Mouse (Mus musculus) thymus, postnatal 14 days (tissue): ENCODE data around the gene Cdkn2aipnl.
A peak's percentile ranks its signal among the peaks of the same experiment; 100 is the strongest.

ENCODE experiments used
- DNase-seq: peaks from one replicate; pipeline ENCODE4 v3.0.0; 2021

Cdkn2aipnl gene

DNA sequence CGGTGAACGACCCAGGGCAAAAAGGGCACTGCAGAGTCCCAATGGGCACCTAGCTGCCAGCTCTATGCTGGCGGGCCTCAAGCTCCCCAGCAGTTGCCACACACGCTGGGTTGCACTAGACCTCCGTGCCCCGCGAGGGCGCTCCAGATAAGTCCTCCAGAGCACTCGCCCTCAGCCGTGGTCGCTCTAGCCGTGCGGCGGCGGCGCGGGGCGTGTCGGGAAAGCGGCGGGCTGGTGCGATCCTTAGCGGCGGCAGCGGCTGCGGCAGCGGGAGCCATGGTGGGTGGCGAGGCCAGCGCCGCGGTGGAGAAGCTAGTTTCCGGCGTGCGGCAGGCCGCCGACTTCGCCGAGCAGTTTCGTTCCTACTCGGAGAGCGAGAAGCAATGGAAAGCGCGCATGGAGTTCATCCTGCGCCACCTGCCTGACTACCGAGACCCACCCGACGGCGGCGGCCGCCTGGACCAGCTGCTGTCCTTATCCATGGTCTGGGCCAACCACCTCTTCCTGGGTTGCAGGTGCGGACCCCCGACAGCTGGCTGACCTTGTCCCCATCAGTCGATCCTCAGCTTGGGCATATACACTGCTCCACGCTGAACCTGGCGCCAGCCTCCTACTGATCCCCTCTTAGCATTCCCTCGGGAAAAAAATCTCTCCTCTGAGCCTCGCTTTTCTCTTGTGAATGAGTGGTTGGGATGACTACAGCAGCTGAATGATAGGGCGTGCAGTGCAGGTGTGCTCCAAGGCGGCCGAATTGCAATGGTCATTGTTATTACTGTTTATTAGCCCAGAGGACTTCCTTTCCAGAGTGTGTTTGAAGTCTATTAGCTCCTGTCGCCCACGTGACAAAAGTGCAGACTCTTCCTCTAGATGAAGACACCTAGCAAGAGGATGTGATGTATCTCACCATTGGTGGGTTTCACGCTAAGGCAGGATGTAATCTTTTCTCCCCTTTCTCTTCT, at the start of gene Cdkn2aipnl:
Cdkn2aipnl (plus strand) TSS at position 219 of the 959 bp plus-strand sequence.
- DNase-seq = peak; percentile 99

DNA sequence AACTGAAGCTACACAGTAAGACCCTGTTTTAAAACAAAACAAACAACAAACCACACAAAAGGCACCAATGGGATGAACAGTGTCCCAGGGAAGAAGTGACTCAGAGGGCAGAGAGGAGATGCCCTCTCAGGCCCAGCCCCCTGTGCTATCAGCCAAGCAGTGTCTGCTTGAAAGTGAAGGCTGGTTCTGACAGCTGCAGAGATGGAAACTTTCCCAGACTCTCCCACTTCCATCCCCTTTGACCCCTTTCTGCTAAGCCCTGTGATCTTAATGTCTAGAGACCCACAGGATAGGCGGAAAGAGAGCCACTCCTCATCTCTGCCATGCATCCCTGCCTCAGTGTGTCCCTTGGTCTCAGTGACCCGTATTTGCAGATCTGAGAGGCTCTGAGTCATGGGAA, 49.5 kb upstream of the Cdkn2aipnl start:
- DNase-seq = no peak

DNA sequence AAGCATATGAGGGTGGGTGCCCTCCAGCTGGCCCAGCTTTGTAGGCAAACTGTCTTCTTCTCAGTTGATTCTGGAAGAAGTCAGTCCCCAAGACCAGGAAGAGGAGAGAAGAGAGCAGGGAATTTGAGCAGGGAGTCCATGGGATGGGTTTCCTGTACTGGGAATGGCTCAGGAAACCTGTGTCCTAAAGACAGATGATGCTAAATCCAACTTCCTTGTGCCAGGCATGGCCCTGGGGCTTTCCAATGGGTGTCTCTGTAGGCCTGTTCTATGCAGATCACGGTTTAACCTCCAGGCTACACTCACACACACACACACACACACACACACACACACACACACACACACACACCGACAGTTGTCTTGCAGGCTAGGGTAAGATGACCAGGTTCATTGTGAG, 48.9 kb upstream of the Cdkn2aipnl start:
- DNase-seq = no peak

DNA sequence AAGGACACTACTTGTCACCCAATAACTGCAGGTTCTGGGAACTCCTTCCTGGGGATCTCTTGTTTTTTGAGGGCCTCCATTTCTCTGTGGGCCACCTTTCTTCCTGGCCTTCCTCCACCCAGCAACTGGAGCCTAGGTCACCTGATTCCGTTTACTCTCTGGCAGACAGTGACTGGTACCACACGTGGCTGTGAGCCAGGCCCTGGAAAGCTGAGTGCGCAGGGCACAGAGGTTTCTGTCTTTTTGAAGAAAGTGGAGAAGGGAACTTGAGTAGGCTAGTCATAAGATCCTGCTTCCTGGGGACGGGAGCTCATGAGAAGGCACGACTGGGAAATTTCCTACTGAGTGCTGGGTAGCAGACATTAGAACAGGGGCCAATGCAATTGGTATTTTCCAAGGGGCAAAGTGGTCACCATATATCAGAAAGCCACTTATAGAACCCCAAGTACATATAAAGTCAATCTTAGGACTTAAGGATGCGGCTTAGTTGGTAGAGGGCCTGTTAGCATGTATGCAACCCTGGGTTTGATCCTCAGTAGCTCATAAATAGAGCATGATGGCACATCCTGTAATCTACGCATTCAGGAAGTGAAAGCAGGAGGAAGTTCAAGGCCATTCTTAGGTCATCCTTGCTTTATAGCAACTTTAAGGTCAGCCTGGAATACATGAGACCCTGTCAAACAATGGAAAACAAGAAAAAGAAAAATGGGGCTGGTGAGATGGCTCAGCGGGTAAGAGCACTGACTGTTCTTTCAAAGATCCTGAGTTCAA, 45.9 kb upstream of the Cdkn2aipnl start:
- DNase-seq = no peak

DNA sequence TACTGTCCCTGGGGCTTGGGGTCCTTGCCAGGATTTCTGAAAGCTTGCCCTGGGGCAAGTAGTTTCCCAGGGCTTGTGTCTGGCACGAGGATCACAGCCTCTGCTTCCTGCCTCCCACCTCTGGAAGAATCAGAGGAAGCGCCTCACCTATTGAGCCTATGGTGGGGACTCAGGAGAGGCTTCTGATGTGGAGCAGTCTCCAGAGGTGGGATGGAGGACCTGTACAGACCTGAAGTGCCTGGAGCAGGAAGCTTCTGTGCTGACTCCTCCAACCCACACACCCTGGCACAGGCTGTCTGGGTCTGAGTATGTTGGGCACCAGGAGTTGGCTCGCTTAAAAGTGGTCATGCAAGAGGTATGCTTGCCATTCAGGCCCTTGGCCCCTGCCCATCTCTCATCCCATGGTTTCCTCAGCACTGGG, 45.0 kb upstream of the Cdkn2aipnl start:
- no peak for DNase-seq

DNA sequence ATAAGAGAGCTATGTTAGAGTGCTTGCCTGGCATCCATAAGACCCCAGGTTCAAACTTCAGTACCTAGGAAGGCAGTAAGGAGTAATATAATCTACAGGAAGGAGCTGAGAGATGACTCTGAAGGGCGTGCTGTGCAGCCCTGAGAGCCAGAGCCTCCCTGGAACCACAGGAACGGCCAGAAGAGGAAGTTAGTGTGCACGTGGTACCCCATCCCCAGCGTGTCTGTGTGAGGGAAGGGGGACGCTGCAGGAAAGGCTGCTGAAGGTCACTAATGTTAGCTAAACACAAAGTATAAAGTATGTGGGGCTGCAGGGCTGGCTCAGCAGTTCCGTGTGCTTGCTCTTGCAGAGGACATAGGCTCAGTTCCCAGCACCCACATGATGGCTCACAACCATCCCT, 41.9 kb upstream of the Cdkn2aipnl start:
- peak; percentile 36 for DNase-seq

DNA sequence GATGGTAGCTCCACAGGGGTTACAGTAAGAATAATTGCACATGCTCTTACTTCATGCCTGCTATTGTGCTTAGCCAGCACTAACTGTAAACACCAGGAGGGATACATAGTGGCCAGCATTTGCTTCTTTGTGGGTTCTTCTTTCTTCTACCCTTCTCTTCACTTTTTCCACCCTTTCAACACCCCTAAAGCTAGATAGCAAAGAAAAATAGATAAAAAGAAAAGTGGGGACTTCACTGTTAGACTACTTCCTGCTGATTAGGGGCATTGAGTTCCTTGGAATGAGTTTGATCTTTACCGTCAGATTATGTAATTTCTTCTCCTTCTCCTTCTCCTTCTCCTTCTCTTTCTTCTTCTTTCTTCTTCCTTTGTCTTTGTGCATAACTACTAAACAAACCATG, 41.1 kb upstream of the Cdkn2aipnl start:
- DNase-seq = no peak

DNA sequence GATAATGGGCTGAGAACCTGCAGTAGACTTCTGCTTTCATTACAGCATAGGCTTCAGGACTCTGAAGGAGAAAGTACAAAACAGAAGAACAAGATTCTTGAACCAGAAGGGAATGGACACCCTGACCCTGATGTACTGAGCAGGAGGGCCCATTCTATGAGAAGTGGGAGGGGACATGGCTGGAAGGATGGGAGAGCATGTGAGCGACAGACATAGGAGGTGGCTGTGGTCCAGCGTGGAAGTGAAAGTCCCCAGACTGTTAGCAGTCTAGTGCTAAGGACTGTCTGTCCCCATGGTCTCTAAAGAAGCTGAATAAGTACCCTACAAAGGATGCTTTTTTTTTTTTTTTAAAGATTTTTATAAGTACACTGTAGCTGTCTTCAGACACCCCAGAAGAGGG, 40.4 kb upstream of the Cdkn2aipnl start:
- DNase-seq = no peak

DNA sequence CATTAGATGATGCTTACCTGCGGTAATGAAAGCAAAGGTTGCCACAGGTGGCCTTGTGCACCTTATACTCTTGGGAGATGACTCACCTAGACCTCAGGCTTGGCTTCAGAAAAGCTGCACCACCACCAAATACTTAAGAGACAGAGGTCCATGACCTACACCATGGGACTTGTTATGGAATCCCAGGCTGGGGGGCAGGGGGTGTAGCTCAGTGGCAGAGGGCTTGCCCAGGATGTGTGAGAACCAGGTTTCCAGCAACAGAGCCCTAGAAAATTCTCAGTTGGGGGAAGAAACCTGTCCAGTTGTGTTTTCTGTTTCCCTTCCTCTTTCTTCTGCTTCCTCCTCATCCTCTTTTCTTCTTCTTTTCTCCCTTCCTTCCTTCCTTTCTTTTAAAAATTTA, 36.3 kb upstream of the Cdkn2aipnl start:
- DNase-seq = no peak

DNA sequence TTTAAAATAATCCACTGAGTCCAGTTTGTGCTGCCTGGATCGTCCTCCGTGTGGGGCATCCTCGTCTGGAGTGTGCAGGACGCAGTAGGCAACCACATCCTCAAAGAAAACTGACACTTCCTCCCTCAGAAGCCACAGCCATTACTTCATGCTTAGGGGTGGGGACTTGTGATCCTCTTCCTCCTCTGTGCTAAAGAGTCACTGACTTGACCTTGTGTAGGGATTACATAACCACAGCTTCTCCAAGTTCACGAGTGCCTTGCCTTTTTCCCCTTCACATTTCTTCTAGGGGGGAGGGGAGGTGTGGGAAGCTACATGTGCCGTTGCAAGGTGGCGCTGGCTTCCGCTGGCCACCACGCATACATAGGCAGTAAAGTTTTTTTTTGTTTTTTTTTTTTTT, 35.7 kb upstream of the Cdkn2aipnl start:
- peak; percentile 39 for DNase-seq

DNA sequence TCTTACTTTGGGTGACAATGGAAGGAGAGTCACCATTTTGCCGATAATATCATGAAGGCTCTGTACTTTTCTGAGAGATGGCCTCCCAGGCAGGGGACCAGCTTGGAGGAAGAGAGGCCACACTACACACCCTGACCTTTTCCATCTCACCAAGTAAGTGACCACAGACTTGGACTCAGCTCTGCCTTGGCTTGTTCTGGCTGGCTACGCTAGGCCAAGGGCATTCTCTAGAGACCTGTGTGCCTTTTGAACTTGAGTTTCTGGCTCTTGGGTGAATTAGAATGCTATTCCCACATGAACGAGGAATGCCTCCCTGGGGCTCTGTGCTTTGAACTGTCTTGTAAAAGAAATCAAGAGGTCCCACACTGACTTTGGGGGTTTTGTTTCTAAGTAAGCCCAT, 33.2 kb upstream of the Cdkn2aipnl start:
- no peak for DNase-seq

DNA sequence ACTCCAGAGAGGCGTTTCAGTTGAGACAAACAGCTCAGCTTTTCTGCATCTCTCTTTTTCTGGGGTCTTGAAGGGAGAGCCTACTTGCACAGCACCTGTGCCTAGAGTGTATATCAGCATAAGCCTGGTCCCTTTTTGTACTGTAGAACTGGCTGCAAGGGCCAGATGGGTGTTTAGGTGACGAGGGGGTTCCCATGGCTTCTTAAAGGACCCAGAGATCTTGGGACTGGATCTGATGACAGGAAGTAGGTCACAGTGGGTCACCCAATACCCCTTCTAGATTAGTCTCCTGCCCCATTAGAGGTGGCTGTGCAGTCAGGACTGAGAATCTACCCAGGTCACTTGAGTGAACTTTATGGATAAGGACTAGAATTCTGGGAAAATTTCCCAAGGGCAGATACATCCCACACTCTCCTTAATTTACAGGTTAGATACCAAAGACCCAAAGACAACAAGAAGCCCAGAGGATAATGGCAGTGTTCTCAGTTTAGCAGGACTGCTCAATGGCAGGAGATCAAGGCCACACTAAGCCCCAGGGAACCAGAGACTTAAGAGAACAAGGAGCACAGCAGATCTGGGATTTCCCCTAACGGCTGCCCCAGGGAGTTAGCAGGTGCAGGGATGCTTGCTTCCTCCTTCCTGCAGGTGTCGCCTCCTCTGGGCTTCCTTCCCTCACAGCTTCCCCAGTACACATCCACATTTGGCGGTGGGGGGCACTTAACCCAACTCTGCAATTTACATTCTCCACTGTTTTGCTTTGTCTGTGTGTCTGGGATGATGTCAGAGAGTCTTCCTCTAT, 31.6 kb upstream of the Cdkn2aipnl start:
- DNase-seq = peak; percentile 82

DNA sequence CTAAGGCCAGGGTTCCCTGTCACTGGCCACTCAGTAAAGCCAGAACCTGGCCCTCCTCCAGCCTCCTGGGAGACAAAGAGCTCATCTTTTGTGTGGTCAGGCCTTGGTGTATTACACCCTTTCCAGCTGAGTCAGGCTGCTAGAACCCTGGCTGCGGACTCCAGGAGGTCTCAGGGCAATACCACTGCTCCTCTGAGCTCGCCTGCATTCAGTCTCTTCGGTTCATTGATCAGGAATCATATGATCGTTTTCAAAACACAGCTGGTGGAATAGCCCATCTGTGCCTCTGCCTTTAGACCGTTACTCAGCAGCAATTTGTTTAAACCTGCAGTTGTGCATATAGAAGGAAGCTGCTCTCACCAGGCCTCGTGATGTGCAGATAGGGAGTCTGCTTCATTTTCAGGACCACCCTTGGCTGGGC, 30.1 kb upstream of the Cdkn2aipnl start:
- no peak for DNase-seq

DNA sequence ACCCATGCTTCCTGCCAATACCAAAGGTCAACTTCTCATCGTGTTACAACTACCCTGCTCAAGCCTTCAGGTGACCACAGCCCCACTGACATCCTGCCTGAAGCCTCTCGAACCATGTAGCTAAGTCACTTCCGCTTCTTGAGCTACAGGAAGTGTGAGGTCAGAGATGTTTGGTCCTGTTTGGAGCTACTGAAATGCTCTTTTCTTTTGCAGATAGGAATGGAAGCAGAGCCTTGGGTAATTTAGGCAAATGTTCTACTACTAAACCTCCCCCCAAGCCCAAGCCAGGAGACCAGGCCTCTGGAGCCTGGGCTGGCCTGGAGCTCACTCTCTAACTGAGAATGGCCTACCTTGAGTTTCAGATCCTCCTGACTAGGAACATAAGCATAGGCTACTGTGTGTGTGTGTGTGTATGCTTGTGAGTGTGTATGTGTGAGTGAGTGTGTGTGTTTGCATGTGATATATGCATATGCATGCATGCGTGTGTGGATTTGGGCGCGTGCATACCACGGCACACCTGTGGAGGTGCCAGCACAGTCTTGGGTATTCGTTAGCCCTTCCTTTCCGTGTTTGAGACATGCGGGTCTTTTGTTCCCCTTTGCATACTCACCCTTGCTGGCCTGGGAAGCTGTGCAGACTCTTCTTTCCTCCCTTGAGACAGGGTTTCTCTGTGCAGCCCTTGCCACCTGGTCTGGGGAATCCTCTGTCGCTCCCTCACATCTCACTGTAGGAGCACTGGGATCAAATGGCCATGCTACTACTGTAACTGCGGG, 28.5 kb upstream of the Cdkn2aipnl start:
- DNase-seq = peak; percentile 54

DNA sequence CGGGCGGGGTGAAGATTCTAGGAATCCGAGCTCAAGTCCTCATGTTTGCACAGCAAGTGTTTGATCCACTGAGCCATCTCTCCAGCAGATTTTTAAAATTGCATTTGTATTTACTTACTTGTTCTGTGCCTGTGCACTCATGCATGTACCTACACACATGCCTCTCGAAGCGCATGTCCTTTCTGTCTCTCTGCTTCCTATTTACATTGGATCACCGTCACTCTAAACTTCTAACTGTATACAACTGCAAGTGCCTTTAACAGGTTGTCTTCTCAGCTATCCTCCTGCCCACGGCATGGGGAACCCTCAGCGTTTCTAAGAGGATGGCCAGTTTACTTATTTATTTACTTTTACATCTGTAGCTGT, 27.9 kb upstream of the Cdkn2aipnl start:
- no peak for DNase-seq

DNA sequence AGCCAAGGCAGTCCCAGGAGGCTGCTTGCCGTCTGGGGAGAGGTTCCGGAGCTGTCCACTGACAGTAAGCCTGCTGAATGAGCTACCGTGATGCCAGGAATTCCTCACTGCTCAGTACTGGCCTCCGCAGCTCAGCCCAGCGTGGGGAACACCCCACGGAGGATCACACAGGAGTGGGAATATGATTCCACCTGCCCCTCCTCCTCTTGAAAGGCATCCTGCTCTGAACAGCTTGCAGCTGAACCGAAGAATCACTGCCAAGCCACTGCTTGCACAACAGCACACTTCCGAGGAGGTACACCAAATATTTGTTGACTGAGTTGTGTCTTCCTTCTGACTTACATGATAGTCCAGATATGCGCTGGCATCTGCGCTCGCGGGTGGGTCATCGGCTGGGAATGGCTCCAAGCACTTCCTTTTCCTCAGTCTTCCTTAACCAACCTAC, 26.9 kb upstream of the Cdkn2aipnl start:
- DNase-seq = no peak

DNA sequence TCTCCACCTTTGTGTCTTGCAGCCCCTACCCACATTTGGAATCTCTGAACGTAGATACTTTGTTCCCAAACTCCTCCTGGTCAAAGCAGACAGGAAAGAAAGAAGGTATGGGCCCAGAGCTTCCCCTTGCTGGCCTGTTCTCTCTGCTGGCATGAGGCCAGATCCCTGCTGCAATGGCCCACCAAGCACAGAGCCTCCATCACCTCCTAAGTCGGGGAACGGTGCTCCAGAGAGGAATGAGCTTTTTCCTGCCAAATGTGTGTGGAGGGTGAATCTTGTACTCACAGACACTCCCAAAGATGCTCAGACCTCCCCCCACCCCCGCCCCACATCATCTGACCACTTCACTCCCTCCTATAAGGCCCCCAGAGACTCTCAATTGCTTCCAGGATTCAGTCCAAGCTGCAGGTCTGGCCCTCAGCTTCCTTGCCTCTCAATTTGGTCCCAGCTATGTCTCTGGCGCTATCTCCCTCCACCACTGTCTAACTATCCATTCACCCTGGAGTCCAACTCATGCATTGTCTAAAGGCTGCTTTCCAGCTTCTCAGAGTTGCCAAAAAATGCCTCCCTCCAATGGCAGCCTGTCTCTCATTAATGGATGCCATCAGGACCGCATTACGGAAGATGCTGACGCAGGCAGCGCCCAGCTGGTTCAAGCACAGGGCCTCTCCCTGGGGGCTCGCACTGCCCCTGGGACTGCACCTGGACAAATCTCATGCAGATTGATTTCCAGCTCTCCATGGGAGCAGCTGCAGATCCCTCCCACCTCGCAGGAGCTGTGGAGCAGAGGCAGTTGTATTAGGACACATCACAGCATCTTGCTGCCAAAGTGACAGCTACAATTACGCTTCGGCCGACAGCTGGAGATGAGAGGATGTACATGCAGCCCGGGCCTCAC, 24.6 kb upstream of the Cdkn2aipnl start:
- no peak for DNase-seq

DNA sequence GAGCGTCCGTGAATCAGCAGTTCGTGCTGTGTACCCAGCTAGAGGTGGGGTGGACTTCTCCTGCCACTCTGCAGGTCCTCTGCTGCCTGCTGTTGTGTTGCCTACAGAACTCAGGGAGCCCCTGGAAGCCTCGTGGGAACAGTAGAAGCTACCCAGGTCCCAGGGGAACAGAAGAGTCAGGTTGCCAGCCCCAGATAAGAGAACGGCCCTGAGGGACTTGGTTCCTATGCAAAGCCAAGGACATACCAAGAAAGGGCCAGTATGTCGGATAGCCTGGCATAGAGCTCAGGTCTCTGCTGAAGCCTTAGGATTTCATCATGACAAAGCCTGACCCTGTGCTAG, 24.0 kb upstream of the Cdkn2aipnl start:
- DNase-seq = peak; percentile 47

DNA sequence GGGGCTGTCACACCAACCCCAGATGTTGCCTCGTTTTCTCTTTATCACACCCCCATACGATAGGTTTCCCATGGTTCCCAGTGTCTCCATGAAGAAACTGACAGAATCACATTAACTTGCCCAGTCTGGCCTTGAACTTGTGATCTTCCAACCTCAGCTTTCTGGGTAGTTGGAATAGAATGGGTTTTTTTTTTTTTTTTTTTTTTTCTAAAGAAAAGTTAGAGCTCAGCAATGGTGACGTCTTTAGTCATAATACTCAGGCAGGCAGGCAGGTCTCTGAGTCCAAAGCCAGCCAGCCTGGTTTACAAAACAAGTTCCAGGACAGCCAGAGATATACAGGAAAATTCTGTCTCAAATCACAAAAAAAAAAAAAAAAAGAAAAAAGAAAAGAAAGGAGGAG, 23.2 kb upstream of the Cdkn2aipnl start:
- DNase-seq = no peak

DNA sequence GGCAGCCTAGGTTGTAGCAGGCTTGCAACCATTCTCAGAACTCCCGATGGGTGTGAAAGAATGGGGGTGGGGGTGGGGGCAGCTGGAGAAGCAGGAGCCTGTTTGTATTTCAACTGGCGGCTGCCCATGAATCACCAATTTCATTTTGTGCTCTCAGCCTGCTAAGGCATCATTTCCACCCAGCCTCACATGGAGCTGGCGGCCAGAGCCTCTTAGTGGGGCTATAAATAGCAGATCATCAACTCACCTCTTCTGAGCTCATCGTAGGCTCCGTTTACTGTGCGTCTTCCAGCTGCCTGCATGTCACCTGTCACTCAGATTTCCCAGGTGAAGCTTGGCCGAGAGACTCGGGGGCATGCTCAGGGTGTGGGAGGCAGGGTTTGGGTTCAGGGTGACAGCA, 21.9 kb upstream of the Cdkn2aipnl start:
- peak; percentile 48 for DNase-seq

DNA sequence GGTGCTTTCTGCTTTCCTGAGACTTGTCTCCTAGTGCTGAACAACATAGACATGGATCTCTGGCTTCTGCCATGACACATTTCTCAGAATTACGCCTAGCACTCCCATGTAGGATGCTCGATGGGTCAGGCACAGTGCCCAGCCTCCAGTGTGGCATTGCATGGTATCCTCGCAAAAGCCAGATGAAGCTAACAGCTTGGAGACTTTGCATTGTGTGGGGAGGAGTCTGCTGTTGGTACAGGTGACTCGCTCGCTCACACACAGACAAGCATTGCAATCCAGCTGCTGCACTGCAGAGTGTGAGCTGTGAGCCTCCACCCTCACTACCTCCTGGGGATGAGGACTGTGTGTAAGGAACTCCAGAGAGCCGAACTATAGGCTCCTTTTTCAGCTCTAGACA, 21.3 kb upstream of the Cdkn2aipnl start:
- DNase-seq = peak; percentile 51
